Mouse (Mus musculus) heart, adult 18-20 months (tissue): ENCODE data around the gene Mrpl42. TPM values are rescaled to one million over a fixed set of nuclear protein-coding genes. Genes with fewer than 3 reads are reported as not detected.

Experiments
- DNase-seq, 2 experiments: peaks; one replicate each; pipeline ENCODE4 v3.0.0; 2021 to 2022; ENCODE audit warnings: mixed read lengths in 1 of 2
- total RNA-seq, 2 experiments: library from RNA; stranded (reverse); gene quantifications; 2 replicates each; pipeline ENCODE4 v1.2.3; 2021

Gene Mrpl42
- total RNA-seq, 2 experiments from 2014 or later: 389 to 421 TPM

- peak in 1 of 2 experiments; percentile 42 for DNase-seq
Measured at GRCm38 (mm10) chr10:95515293-95515931, 13.7 kb upstream of the Mrpl42 start.

- DNase-seq: peak; percentile 97 to 99
Measured at GRCm38 (mm10) chr10:95514656-95515292, 13.0 kb upstream of the Mrpl42 start, which contains the start of gene Ube2n. TSS of gene Ube2n (plus strand) at chr10:95515145.

- DNase-seq: no peak
Measured at GRCm38 (mm10) chr10:95513768-95514556, 12.2 kb upstream of the Mrpl42 start.

GRCm38 (mm10) chr10:95512635-95513034, 10.9 kb upstream of the Mrpl42 start:
- DNase-seq: no peak

- no peak for DNase-seq
Measured at GRCm38 (mm10) chr10:95509263-95509662, 7.5 kb upstream of the Mrpl42 start.

- peak in 1 of 2 experiments; percentile 52 for DNase-seq
Measured at GRCm38 (mm10) chr10:95508793-95509192, 7.1 kb upstream of the Mrpl42 start.

GRCm38 (mm10) chr10:95508126-95508525, 6.4 kb upstream of the Mrpl42 start:
- peak in 1 of 2 experiments; percentile 18 for DNase-seq

GRCm38 (mm10) chr10:95504341-95504740, 2.6 kb upstream of the Mrpl42 start:
- no peak for DNase-seq

GRCm38 (mm10) chr10:95503443-95504235, 1.9 kb upstream of the Mrpl42 start:
- DNase-seq: no peak

GRCm38 (mm10) chr10:95501033-95501432, 707 bp downstream of the Mrpl42 start:
- no peak for DNase-seq

GRCm38 (mm10) chr10:95494268-95494667, 7.5 kb downstream of the Mrpl42 start:
- no peak for DNase-seq

GRCm38 (mm10) chr10:95489653-95490052, 12.1 kb downstream of the Mrpl42 start:
- DNase-seq: peak; percentile 41 to 52

- no peak for DNase-seq
Measured at GRCm38 (mm10) chr10:95477516-95477915, 24.2 kb downstream of the Mrpl42 start.

GRCm38 (mm10) chr10:95475923-95476322, 25.8 kb downstream of the Mrpl42 start:
- peak; percentile 79 to 91 for DNase-seq

- no peak for DNase-seq
Measured at GRCm38 (mm10) chr10:95471889-95472547, 29.7 kb downstream of the Mrpl42 start.

GRCm38 (mm10) chr10:95471186-95471585, 30.6 kb downstream of the Mrpl42 start:
- DNase-seq: no peak

- no peak for DNase-seq
Measured at GRCm38 (mm10) chr10:95468894-95469293, 32.8 kb downstream of the Mrpl42 start.

GRCm38 (mm10) chr10:95465485-95465896, 36.2 kb downstream of the Mrpl42 start:
- no peak for DNase-seq

- DNase-seq: no peak
Measured at GRCm38 (mm10) chr10:95464527-95464926, 37.2 kb downstream of the Mrpl42 start.

GRCm38 (mm10) chr10:95462231-95462630, 39.5 kb downstream of the Mrpl42 start:
- no peak for DNase-seq

GRCm38 (mm10) chr10:95461053-95461553, 40.6 kb downstream of the Mrpl42 start:
- no peak for DNase-seq
